Mouse (Mus musculus) liver, embryonic 13.5 days (tissue): Measurements from ENCODE around the gene Tgfbr2. TPM values are rescaled to one million over a fixed set of nuclear protein-coding genes. Genes with fewer than 3 reads are reported as not detected.

Experiments used
- ATAC-seq: fragments of 200-750 bp; cut with Nextera tagmentation; 2 replicates; pipeline ENCODE4 v1.8.0; 2017; ENCODE audit warnings: low read depth, mild to moderate bottlenecking, moderate number of reproducible peaks, moderate library complexity
- DNase-seq: peaks from one replicate; pipeline ENCODE4 v3.0.0; 2022
- H3K27ac ChIP-seq: fragments of 300-500 bp; sonication (generic); 2 replicates; pipeline ENCODE4 v1.5.1; 2015; ENCODE audit warnings: moderate library complexity, mild to moderate bottlenecking, inconsistent platforms
- H3K27me3 ChIP-seq: fragments of 300-500 bp; sonication (generic); 2 replicates; pipeline ENCODE4 v1.6.1; 2015; ENCODE audit warnings: mild to moderate bottlenecking, inconsistent platforms
- H3K36me3 ChIP-seq: fragments of 300-500 bp; sonication (generic); 2 replicates; pipeline ENCODE4 v1.6.1; 2015; ENCODE audit warnings: mild to moderate bottlenecking, inconsistent platforms
- H3K4me1 ChIP-seq: fragments of 300-500 bp; sonication (generic); replicated peaks from 2 replicates; pipeline ENCODE4 v1.6.1; 2015; ENCODE audit warnings: inconsistent platforms
- H3K4me2 ChIP-seq: fragments of 300-500 bp; sonication (generic); 2 replicates; pipeline ENCODE4 v1.6.1; 2015; ENCODE audit warnings: inconsistent platforms, mild to moderate bottlenecking, moderate library complexity
- H3K4me3 ChIP-seq: fragments of 300-500 bp; sonication (generic); replicated peaks from 2 replicates; pipeline ENCODE4 v1.5.1; 2015; ENCODE audit warnings: mild to moderate bottlenecking, inconsistent platforms
- H3K9ac ChIP-seq: fragments of 300-500 bp; sonication (generic); 2 replicates; pipeline ENCODE4 v1.6.1; 2015; ENCODE audit warnings: mild to moderate bottlenecking, inconsistent platforms
- H3K9me3 ChIP-seq: fragments of 300-500 bp; sonication (generic); replicated peaks from 2 replicates; pipeline ENCODE4 v1.6.1; 2016; ENCODE audit warnings: inconsistent platforms
- WGBS: fragments of 180-500 bp; shearing (Covaris S2); methylation state at CpG from one replicate; pipeline ENCODE4 v1.1.7; 2015; ENCODE audit not compliant: insufficient replicate concordance; 5-methylcytosine and 5-hydroxymethylcytosine counted together
- polyA plus RNA-seq: library from polyadenylated mRNA; unstranded; fragments of >200 nt; fragmentation: Nextera tagmentation; extraction: Ambion mirVana; gene quantifications from 2 replicates; pipeline ENCODE4 v1.2.1, GENCODE M21; 2015

Gene Tgfbr2
- polyA plus RNA-seq, 1 experiment from 2014 or later, result 4.0 TPM

DNA sequence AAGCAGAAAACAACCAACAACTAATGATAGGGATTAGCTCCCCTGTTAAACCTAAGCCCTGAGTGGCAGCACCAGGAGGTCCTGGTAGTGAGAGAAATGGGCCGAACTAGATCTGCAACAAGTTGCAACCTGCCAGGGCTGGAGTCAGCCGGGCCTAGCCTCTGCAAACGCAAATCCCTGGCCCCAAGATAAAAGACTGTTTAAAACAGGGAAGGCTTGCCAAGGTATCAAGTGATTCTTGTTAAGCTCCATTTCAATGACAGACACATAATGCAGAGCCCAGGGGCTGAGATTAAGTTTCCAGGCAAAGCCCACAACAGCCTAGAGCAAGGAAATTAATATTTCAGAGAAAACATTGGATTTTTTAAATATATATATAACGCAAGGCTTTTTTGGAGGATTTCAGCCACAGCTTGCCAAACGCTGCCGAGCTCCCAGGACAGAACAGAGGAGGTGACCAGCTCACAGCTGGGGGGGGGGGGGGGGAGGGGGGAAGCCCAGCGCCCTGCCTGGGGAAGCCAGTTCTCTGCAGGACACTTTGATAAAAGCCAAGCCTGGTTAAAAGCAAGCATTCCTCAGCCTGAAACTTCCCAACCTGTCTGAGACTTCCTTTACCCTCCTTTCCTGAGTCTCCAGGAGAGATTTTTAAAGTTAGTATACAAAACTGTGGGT is 24.3 kb downstream of the Tgfbr2 start:
- ATAC-seq (no peak), DNase-seq (no peak)
- 48% methylated on average over 7 of the region's 7 CpGs for WGBS
- Histone ChIP-seq H3K4me3 (no peak overlapping the region), H3K27me3 (no peaks in the 10 kb centered on the region), H3K4me1 (peaks cover 33% of the 10 kb centered on the region), H3K4me2 (no peak overlapping the region), H3K27ac (no peak overlapping the region), H3K36me3 (peaks cover 13% of the 10 kb centered on the region), H3K9me3 (no peaks in the 10 kb centered on the region), H3K9ac (no peak overlapping the region)

DNA sequence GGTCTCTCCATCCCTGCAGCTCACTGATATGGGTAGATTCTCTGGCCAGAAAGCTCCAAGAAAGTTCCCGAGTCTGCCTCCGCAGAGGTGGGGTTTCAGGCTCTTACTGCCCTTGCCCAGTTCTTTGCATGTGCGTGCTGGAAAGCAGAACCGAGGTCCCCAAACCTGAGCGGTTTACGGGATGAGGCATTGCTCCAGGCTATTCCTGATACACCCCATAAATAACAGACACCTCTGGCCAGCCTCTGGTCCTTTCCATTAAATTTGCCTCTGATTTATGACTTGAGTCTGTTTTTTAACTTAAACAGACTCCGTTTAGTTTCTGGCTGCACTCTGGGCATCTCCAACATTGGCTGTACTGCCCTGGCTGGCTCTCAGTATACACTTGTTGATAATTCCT is 26.4 kb downstream of the Tgfbr2 start:
- no peak for DNase-seq
- WGBS, result 81% methylated on average over 7 of the region's 7 CpGs
- H3K27ac ChIP-seq, result no peak overlapping the region
- peaks cover 45% of the 10 kb centered on the region for H3K4me1 ChIP-seq
- H3K9ac ChIP-seq, result no peak overlapping the region
- H3K36me3 ChIP-seq, result no peaks in the 10 kb centered on the region
- H3K27me3 ChIP-seq, result no peaks in the 10 kb centered on the region
- H3K4me2 ChIP-seq, result no peak overlapping the region
- ATAC-seq, result no peak
- H3K9me3 ChIP-seq, result no peaks in the 10 kb centered on the region
- no peak overlapping the region for H3K4me3 ChIP-seq

DNA sequence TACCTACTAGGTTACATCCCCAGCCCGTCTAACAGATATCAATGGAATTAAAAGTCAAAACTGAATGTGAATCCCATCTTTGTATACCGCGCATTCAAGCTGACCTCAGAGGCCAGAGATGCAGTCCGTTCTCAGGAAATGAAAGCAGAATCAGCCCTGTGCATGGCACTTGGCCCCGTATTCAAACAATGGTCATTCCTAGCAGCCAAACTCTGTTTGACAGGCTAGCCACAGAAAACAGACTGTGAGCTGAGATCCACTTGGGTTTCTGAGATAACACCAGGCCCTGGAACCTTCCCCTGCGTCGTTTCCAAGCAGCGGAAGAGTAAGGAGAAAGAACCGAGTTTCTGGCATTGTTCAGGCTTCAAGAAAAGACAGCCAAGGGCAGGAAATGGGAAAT is 28.9 kb downstream of the Tgfbr2 start:
- peaks cover 27% of the 10 kb centered on the region for H3K4me1 ChIP-seq
- no peak overlapping the region for H3K4me2 ChIP-seq
- 22% methylated on average over 9 of the region's 9 CpGs for WGBS
- peak overlapping the region; percentile 25 for H3K27ac ChIP-seq
- peak; percentile 14; the same call in 1 of the 2 replicates for ATAC-seq
- no peak overlapping the region for H3K4me3 ChIP-seq
- no peaks in the 10 kb centered on the region for H3K27me3 ChIP-seq
- no peak overlapping the region for H3K9ac ChIP-seq
- H3K36me3 ChIP-seq, result no peaks in the 10 kb centered on the region
- no peak for DNase-seq
- H3K9me3 ChIP-seq, result no peaks in the 10 kb centered on the region

DNA sequence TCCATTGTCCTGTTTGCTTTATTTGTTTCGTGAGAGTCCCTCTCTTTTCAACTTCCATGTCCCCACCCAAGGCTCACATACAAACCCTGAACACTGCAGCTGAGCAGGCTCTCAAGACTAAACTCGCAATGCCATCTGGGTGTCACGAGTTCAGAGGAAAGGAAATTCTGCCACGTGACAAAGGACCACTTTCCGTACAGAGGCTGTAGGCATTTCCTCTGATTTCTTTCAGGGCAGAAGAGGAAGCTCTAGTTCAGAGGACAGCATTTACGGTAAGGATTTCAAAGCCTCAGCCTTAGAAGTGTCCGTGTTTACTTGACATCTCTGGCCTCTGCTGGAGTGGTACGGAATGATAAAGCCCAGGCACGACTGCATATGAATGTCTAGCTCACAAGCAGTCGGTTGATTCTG is 29.9 kb downstream of the Tgfbr2 start:
- H3K4me3 ChIP-seq, result no peak overlapping the region
- 5% methylated on average over 10 of the region's 10 CpGs for WGBS
- no peaks in the 10 kb centered on the region for H3K9me3 ChIP-seq
- no peaks in the 10 kb centered on the region for H3K36me3 ChIP-seq
- H3K4me2 ChIP-seq, result no peak overlapping the region; the same call in 1 of the 2 replicates
- DNase-seq (no peak), ATAC-seq (peak; percentile 59)
- H3K4me1 ChIP-seq, result peaks cover 23% of the 10 kb centered on the region
- no peak overlapping the region for H3K9ac ChIP-seq
- no peaks in the 10 kb centered on the region for H3K27me3 ChIP-seq
- peak overlapping the region; percentile 51; the same call in 1 of the 2 replicates for H3K27ac ChIP-seq

DNA sequence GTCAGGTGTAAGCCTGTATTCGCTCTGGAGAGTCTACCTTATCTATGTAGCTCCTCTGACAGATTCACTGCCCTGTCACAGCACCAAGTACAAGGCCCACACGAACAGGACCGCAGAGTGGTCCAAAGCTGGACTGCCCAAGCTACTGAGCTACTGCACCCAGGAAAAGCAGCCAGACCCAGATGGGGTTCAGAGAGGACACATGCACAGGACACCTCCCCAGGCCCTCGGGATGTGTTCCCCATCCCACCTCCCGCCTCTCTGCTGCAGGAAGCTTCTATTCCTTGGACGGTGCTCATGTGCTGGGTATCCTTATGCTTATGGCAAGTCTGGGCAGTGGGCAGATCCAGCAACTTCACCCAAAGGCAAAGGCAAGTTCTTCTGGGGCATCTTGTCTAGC is 34.7 kb downstream of the Tgfbr2 start:
- no peak for DNase-seq
- whole genome bisulfite sequencing, result 71% methylated on average over 6 of the region's 6 CpGs

DNA sequence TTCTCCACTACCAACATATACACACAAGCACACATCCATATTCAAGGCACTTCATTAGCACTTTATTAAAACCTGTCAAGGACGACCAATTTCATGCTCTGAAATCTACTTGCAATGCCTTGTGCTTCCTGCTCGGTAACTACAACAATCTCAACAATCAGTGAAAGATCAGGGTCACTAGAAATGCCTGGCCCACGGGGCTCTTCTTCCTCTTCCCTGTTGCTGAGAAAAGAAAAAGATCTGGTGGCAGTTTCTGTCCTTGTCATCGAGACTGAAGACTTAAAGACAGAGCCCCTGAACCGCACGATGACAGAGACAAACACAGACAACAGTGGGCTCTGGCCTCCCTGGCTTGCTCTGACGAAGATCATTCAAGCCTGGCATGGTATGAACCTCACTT is 35.6 kb downstream of the Tgfbr2 start:
- peaks cover 34% of the 10 kb centered on the region for H3K4me1 ChIP-seq
- H3K27me3 ChIP-seq, result no peaks in the 10 kb centered on the region
- H3K27ac ChIP-seq, result no peak overlapping the region
- ATAC-seq (no peak), DNase-seq (no peak)
- H3K4me2 ChIP-seq, result no peak overlapping the region
- 37% methylated on average over 7 of the region's 7 CpGs for WGBS
- H3K9ac ChIP-seq, result no peak overlapping the region
- no peak overlapping the region for H3K4me3 ChIP-seq
- no peaks in the 10 kb centered on the region for H3K36me3 ChIP-seq
- no peaks in the 10 kb centered on the region for H3K9me3 ChIP-seq

More for the DNA sequence above, 34.7 kb downstream of the Tgfbr2 start:
- H3K9me3 ChIP-seq, result no peaks in the 10 kb centered on the region
- H3K4me3 ChIP-seq, result no peak overlapping the region
- no peaks in the 10 kb centered on the region for H3K36me3 ChIP-seq
- ATAC-seq, result no peak
- no peak overlapping the region for H3K27ac ChIP-seq
- H3K4me2 ChIP-seq, result no peak overlapping the region
- no peaks in the 10 kb centered on the region for H3K27me3 ChIP-seq
- H3K4me1 ChIP-seq, result peaks cover 37% of the 10 kb centered on the region
- no peak overlapping the region for H3K9ac ChIP-seq

DNA sequence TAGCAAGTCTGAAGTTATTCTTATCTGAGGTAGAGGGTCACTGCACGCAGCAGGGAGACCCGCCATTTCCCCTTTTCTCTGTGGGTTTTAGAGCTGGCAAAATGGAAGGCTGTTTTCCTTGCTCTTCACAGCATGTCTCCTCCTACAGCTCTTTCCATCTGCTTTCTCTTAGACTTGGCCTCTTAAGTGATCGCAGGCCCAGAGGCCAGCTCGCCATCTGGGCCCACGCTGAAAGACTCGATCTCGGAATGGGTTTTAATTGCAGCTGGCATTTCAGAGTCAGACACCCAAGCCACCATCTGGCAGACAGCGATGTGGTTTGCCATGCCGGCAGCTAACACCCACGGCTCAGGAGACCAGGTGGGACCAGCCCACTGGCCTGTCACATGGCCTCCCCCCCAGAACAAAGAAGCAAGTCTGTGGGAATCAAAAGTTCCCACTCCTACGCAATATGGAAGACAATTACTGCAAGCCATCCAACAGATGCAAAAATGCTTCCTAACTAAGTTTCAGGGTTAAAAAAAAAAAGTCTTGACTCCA is 36.5 kb downstream of the Tgfbr2 start:
- H3K27ac ChIP-seq, result no peak overlapping the region
- DNase-seq, result no peak
- no peak overlapping the region for H3K9ac ChIP-seq
- peaks cover 34% of the 10 kb centered on the region for H3K4me1 ChIP-seq
- ATAC-seq, result no peak
- H3K9me3 ChIP-seq, result no peaks in the 10 kb centered on the region
- no peaks in the 10 kb centered on the region for H3K36me3 ChIP-seq
- 57% methylated on average over 11 of the region's 11 CpGs for WGBS
- H3K4me2 ChIP-seq, result no peak overlapping the region
- H3K27me3 ChIP-seq, result no peaks in the 10 kb centered on the region
- no peak overlapping the region for H3K4me3 ChIP-seq

DNA sequence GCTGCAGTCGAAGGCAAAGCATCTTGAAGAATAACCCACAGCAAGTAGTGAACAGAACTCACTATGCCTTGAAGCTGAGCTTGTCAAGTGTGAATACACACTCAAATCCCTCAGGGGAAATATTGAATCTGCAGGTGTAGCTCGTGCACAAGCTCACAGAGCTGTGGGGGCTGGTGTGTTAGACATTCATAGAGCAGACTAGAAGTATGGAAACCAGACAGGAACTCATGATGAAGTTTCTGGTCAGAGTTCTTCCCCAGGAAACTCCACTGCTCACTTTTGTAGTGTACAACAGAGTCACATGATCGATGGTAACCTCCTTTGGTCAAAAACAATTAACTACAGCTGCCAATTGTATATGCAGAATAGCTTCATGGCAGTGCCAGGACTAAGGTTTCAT is 37.5 kb downstream of the Tgfbr2 start:
- no peaks in the 10 kb centered on the region for H3K9me3 ChIP-seq
- 44% methylated on average over 3 of the region's 3 CpGs for WGBS
- H3K27me3 ChIP-seq, result no peaks in the 10 kb centered on the region
- H3K36me3 ChIP-seq, result no peaks in the 10 kb centered on the region
- no peak for ATAC-seq
- H3K9ac ChIP-seq, result no peak overlapping the region
- no peak overlapping the region for H3K4me3 ChIP-seq
- no peak overlapping the region for H3K4me2 ChIP-seq
- peaks cover 34% of the 10 kb centered on the region for H3K4me1 ChIP-seq
- no peak overlapping the region for H3K27ac ChIP-seq
- DNase-seq, result no peak

DNA sequence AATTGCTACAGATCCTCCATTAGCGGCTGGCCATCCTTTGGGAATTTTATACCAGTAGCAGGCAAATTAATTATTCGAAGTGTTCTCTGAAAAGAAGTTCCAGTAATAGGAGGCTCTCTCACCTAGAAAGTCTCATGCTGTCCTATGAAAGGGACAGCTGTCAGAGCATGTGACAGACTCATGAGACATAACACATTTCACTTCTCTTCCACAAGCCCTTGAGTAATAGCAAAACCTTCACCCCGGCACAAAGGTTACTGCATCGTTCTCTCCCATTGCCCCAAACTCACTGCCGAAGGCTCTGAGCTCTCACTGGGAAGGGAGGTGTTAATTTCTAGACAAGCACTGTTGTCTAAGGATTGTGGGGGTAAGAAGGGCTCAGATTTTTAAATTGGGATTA is 38.3 kb downstream of the Tgfbr2 start:
- WGBS, result 75% methylated on average over 5 of the region's 5 CpGs
- DNase-seq (no peak), ATAC-seq (no peak)

DNA sequence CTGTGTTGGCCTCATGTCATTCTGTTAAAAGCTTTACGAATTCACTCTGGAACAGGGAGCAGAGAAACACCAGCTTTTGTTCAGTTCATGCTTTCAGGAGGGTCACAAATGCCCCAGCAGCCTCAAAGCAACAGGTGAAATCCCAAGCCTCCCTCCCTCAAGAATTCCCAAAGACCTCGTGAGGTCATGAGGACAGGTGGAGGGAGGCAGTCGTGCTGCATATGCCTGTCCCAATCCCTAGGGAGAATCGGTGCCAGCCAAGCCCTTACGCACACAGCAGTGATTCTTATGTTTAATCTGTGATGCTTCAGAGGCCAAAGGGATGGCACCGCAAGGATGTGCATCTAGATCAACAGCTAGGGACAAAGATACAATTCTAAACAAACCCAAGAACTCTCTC is 39.0 kb downstream of the Tgfbr2 start:
- no peaks in the 10 kb centered on the region for H3K27me3 ChIP-seq
- no peak overlapping the region for H3K9ac ChIP-seq
- 59% methylated on average over 6 of the region's 6 CpGs for WGBS
- H3K27ac ChIP-seq, result no peak overlapping the region
- ATAC-seq, result no peak
- H3K4me1 ChIP-seq, result peaks cover 34% of the 10 kb centered on the region
- no peak for DNase-seq
- no peak overlapping the region for H3K4me2 ChIP-seq
- H3K36me3 ChIP-seq, result 0 out of 2 replicates have a peak, but pooled peaks cover 4% of the 10 kb centered on the region
- no peak overlapping the region for H3K4me3 ChIP-seq
- H3K9me3 ChIP-seq, result no peaks in the 10 kb centered on the region

More for the DNA sequence above, 38.3 kb downstream of the Tgfbr2 start:
- Histone ChIP-seq H3K9me3 (no peaks in the 10 kb centered on the region), H3K4me2 (no peak overlapping the region), H3K4me1 (peaks cover 34% of the 10 kb centered on the region), H3K27ac (no peak overlapping the region), H3K27me3 (no peaks in the 10 kb centered on the region), H3K4me3 (no peak overlapping the region), H3K9ac (no peak overlapping the region), H3K36me3 (no peaks in the 10 kb centered on the region)

DNA sequence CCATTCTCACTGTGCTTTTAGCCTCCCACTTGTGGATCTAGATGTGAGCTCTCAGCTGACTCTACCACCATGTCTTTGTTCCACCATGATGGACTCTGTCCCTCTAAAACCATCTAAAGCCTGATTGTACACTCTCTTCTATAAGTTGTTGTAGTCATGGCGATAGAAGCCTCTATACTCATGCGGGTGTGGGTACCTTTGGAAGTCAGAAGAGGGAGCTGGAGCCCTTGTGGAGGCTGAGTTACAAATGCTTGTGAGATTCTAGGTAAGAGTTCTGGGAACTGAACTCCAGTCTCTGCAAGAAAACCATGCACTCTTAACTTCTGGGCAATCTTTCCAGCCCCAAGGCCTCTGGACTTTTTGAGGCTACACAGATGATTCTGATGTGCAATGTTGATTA is 40.7 kb downstream of the Tgfbr2 start:
- Histone ChIP-seq H3K9ac (no peak overlapping the region), H3K4me2 (no peak overlapping the region), H3K9me3 (no peaks in the 10 kb centered on the region), H3K36me3 (0 out of 2 replicates have a peak, but pooled peaks cover 14% of the 10 kb centered on the region), H3K4me1 (peaks cover 39% of the 10 kb centered on the region), H3K4me3 (no peak overlapping the region), H3K27ac (no peak overlapping the region), H3K27me3 (no peaks in the 10 kb centered on the region)
- 66% methylated on average over 2 of the region's 2 CpGs for WGBS
- ATAC-seq (no peak), DNase-seq (no peak)
